Mouse (Mus musculus): ENCODE data around the gene Adgrg1. TPM values are rescaled to one million over a fixed set of nuclear protein-coding genes. Genes with fewer than 3 reads are reported as not detected.

Gene Adgrg1
- polyA plus RNA-seq, 1 experiment, result 146 TPM

- DNase-seq, result peak; percentile 50
- H3K27me3 ChIP-seq (ENCODE audit: control insufficient read depth, insufficient read depth, low read length), result no peaks in the 10 kb centered on the region
- no peak overlapping the region for H3K27ac ChIP-seq (ENCODE audit: control insufficient read depth, insufficient read depth, low read length)
- peaks cover 88% of the 10 kb centered on the region for H3K4me1 ChIP-seq (replicated peaks; ENCODE audit: control insufficient read depth, insufficient read depth, low read length)
- peak overlapping the region; percentile 4; the same call in 1 of the 2 replicates for H3K4me3 ChIP-seq (ENCODE audit: control insufficient read depth, insufficient read depth, low read length)
- H3K36me3 ChIP-seq (ENCODE audit: control insufficient read depth, insufficient read depth, low read length), result no peaks in the 10 kb centered on the region
- TF ChIP-seq POLR2A (IDR thresholded peaks at IDR 0.05; ENCODE audit: control insufficient read depth, extremely low read depth, insufficient read depth, low read length, poor library complexity), result no peak
- no peak for TF ChIP-seq CTCF (IDR thresholded peaks at IDR 0.05; ENCODE audit: borderline replicate concordance, control insufficient read depth, extremely low read depth, insufficient read depth, low read length, poor library complexity)
- 14% methylated on average over 6 of the region's 6 CpGs for WGBS
These were observed 10.5 kb downstream of the Adgrg1 start for GRCm38 (mm10) chr8:94985023-94985422.

- Histone ChIP-seq H3K27ac (ENCODE audit: control insufficient read depth, insufficient read depth, low read length) (no peak overlapping the region), H3K4me1 (replicated peaks; ENCODE audit: control insufficient read depth, insufficient read depth, low read length) (peaks cover 88% of the 10 kb centered on the region), H3K36me3 (ENCODE audit: control insufficient read depth, insufficient read depth, low read length) (no peaks in the 10 kb centered on the region), H3K4me3 (ENCODE audit: control insufficient read depth, insufficient read depth, low read length) (no peak overlapping the region), H3K27me3 (ENCODE audit: control insufficient read depth, insufficient read depth, low read length) (no peaks in the 10 kb centered on the region)
- DNase-seq, result no peak
- 14% methylated on average over 5 of the region's 5 CpGs for WGBS
- TF ChIP-seq CTCF (IDR thresholded peaks at IDR 0.05; ENCODE audit: borderline replicate concordance, control insufficient read depth, extremely low read depth, insufficient read depth, low read length, poor library complexity) (no peak), POLR2A (IDR thresholded peaks at IDR 0.05; ENCODE audit: control insufficient read depth, extremely low read depth, insufficient read depth, low read length, poor library complexity) (no peak)
These were observed 12.1 kb downstream of the Adgrg1 start for GRCm38 (mm10) chr8:94986676-94987075.

GRCm38 (mm10) chr8:94987553-94987952, 13.0 kb downstream of the Adgrg1 start:
- 55% methylated on average over 7 of the region's 7 CpGs for WGBS
- no peak overlapping the region for H3K4me3 ChIP-seq (ENCODE audit: control insufficient read depth, insufficient read depth, low read length)

GRCm38 (mm10) chr8:94988619-94989018, 14.1 kb downstream of the Adgrg1 start:
- peaks cover 91% of the 10 kb centered on the region for H3K4me1 ChIP-seq (replicated peaks; ENCODE audit: control insufficient read depth, insufficient read depth, low read length)
- H3K27ac ChIP-seq (ENCODE audit: control insufficient read depth, insufficient read depth, low read length), result no peak overlapping the region
- no peaks in the 10 kb centered on the region for H3K27me3 ChIP-seq (ENCODE audit: control insufficient read depth, insufficient read depth, low read length)
- H3K4me3 ChIP-seq (ENCODE audit: control insufficient read depth, insufficient read depth, low read length), result no peak overlapping the region
- DNase-seq, result no peak
- H3K36me3 ChIP-seq (ENCODE audit: control insufficient read depth, insufficient read depth, low read length), result no peaks in the 10 kb centered on the region
- TF ChIP-seq POLR2A (IDR thresholded peaks at IDR 0.05; ENCODE audit: control insufficient read depth, extremely low read depth, insufficient read depth, low read length, poor library complexity) (no peak), CTCF (IDR thresholded peaks at IDR 0.05; ENCODE audit: borderline replicate concordance, control insufficient read depth, extremely low read depth, insufficient read depth, low read length, poor library complexity) (no peak)
- 29% methylated on average over 6 of the region's 6 CpGs for WGBS

More at GRCm38 (mm10) chr8:94987553-94987952, 13.0 kb downstream of the Adgrg1 start:
- peaks cover 90% of the 10 kb centered on the region for H3K4me1 ChIP-seq (replicated peaks; ENCODE audit: control insufficient read depth, insufficient read depth, low read length)
- H3K27me3 ChIP-seq (ENCODE audit: control insufficient read depth, insufficient read depth, low read length), result no peaks in the 10 kb centered on the region
- TF ChIP-seq CTCF (IDR thresholded peaks at IDR 0.05; ENCODE audit: borderline replicate concordance, control insufficient read depth, extremely low read depth, insufficient read depth, low read length, poor library complexity) (no peak), POLR2A (IDR thresholded peaks at IDR 0.05; ENCODE audit: control insufficient read depth, extremely low read depth, insufficient read depth, low read length, poor library complexity) (no peak)
- no peaks in the 10 kb centered on the region for H3K36me3 ChIP-seq (ENCODE audit: control insufficient read depth, insufficient read depth, low read length)
- H3K27ac ChIP-seq (ENCODE audit: control insufficient read depth, insufficient read depth, low read length), result no peak overlapping the region
- no peak for DNase-seq

- no peak for TF ChIP-seq CTCF (IDR thresholded peaks at IDR 0.05; ENCODE audit: borderline replicate concordance, control insufficient read depth, extremely low read depth, insufficient read depth, low read length, poor library complexity)
- no peak for TF ChIP-seq POLR2A (IDR thresholded peaks at IDR 0.05; ENCODE audit: control insufficient read depth, extremely low read depth, insufficient read depth, low read length, poor library complexity)
- Histone ChIP-seq H3K27me3 (ENCODE audit: control insufficient read depth, insufficient read depth, low read length) (no peaks in the 10 kb centered on the region), H3K4me1 (replicated peaks; ENCODE audit: control insufficient read depth, insufficient read depth, low read length) (peaks cover 91% of the 10 kb centered on the region), H3K27ac (ENCODE audit: control insufficient read depth, insufficient read depth, low read length) (no peak overlapping the region), H3K4me3 (ENCODE audit: control insufficient read depth, insufficient read depth, low read length) (no peak overlapping the region), H3K36me3 (ENCODE audit: control insufficient read depth, insufficient read depth, low read length) (no peaks in the 10 kb centered on the region)
- WGBS, result 92% methylated on average over 4 of the region's 4 CpGs
- DNase-seq, result no peak
These were observed 15.2 kb downstream of the Adgrg1 start for GRCm38 (mm10) chr8:94989711-94990110.

GRCm38 (mm10) chr8:94990598-94991453, 16.3 kb downstream of the Adgrg1 start:
- Histone ChIP-seq H3K27me3 (ENCODE audit: control insufficient read depth, insufficient read depth, low read length) (no peaks in the 10 kb centered on the region), H3K4me3 (ENCODE audit: control insufficient read depth, insufficient read depth, low read length) (no peak overlapping the region), H3K36me3 (ENCODE audit: control insufficient read depth, insufficient read depth, low read length) (no peaks in the 10 kb centered on the region), H3K27ac (ENCODE audit: control insufficient read depth, insufficient read depth, low read length) (peak overlapping the region; percentile 13; the same call in 1 of the 2 replicates), H3K4me1 (replicated peaks; ENCODE audit: control insufficient read depth, insufficient read depth, low read length) (peaks cover 86% of the 10 kb centered on the region)
- peak; percentile 65 for DNase-seq
- no peak for TF ChIP-seq CTCF (IDR thresholded peaks at IDR 0.05; ENCODE audit: borderline replicate concordance, control insufficient read depth, extremely low read depth, insufficient read depth, low read length, poor library complexity)
- no peak for TF ChIP-seq POLR2A (IDR thresholded peaks at IDR 0.05; ENCODE audit: control insufficient read depth, extremely low read depth, insufficient read depth, low read length, poor library complexity)
- WGBS, result 35% methylated on average over 11 of the region's 11 CpGs

Data from thymus, adult 2 months (tissue).